Mouse (Mus musculus) kidney, adult 2 months (tissue): ENCODE measurements at regions not wholly inside any gene's neighbourhood (a gene's known extent, or its start where the extent isn't known, plus 50 kb on each side); places are given as distances from the start of the nearest gene placed in this dataset.

Source experiments
- CTCF ChIP-seq: fragments of 200-500 bp; conservative IDR thresholded peaks from 2 replicates; pipeline ENCODE4 v1.5.1; 2011; ENCODE audit warnings: low read depth, mild to moderate bottlenecking, control low read depth, low read length, moderate library complexity, mixed read lengths; ENCODE audit not compliant: insufficient read depth, insufficient read length
- POLR2A ChIP-seq: fragments of 200-500 bp; IDR thresholded peaks from one replicate; pipeline ENCODE4 v1.6.1; 2011; ENCODE audit warnings: low read depth, low read length, control low read depth

GRCm38 (mm10) chr5:97533733-97534132 is 76.9 kb upstream of the Gk2 start:
- no peak for TF ChIP-seq POLR2A
- no peak for TF ChIP-seq CTCF
